Mouse (Mus musculus) CD4-positive helper T cell, adult 2 months (primary cell): Measurements from ENCODE around the gene Mad1l1.
A peak's percentile ranks its signal among the peaks of the same experiment; 100 is the strongest.

ENCODE experiments used
- DNase-seq: peaks from one replicate; pipeline ENCODE4 v3.0.0-alpha.2; 2012; ENCODE audit warnings: low read depth, missing footprints, low spot score

Gene Mad1l1

GRCm38 (mm10) chr5:140183387-140183786 lies 138.0 kb downstream of the Mad1l1 start:
- DNase-seq = no peak

- no peak for DNase-seq
These were observed 139.0 kb downstream of the Mad1l1 start for GRCm38 (mm10) chr5:140182351-140182750.

DNA sequence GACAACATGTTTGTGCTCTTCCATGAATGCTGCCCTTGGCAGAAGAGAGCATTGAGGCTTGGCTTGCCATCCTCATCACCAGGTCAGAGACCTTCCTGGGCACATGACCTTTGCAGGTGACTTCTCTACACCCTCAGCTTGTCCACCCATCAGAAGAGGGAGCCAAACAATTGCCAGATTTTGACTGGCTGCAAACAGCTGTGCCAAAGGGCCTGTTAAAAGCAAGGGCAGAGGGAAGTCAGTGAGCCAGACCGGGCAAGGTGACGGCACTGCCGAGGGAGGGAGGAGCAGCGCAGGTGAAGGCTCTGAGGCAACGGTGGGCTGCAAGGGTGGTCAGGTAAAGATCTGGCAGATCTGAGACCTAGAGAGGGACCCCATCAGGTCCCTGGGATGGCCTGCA lies 141.3 kb downstream of the Mad1l1 start:
- no peak for DNase-seq

GRCm38 (mm10) chr5:140178058-140178690 lies 143.2 kb downstream of the Mad1l1 start:
- DNase-seq = no peak

DNA sequence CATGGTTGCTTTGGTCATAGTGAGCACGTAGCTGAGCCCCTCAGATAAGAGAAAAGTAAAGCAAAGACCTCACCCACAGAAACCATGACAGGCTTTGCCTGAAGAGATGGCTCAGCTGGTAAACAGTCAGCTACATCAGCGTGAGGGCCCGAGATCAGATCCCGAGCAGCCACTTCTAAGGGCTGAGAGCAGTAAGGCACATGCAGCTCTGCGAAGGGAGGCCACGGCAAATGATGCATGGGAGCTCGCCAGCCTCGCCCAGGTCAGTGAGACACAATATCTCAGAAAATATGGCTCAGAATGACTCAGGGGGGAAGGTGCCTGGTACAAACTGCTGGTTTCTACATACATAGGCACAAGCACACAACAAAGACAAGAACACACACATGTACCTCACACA lies 143.8 kb downstream of the Mad1l1 start:
- DNase-seq = no peak

DNA sequence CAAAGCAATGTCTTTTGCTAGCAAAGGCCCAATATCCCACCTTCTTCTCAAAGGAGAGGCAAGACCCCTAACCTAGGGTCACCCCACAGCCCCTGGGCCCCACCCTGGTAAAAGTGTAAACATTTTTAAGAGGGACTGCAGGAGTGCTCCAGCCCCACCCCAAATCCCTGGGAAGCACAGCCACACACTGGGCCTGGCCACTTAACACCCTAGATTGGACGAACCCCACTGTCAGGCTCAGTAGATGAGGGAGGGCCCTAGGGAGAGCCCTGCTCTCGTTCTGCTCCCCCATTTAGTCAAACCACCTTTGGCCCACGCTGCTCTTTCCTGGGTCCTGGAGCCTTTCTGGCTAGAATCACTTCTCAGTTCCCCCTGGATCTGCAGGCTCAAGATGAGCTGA lies 145.0 kb downstream of the Mad1l1 start:
- DNase-seq = no peak

- DNase-seq = no peak
These were observed 146.4 kb downstream of the Mad1l1 start for GRCm38 (mm10) chr5:140174814-140175490.

DNA sequence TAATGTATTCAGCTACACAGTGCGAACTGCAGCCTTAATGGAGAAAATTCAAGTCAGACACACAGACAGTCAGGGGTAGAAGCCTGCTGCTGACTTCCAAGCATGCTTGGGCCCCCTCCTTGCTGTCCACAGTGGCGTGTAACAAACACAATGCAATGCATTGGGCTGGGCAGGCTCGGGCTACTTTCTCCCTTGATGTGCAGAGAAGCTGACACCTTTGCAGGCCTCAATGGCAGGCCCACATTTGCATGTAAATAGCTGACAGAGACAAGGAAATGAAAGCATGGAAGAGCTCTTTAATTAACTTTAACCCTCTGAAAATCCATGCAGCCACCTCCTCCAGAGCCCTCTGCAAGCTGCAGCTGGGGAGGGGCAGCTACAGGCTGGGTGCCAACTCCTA lies 147.3 kb downstream of the Mad1l1 start:
- no peak for DNase-seq

GRCm38 (mm10) chr5:140173181-140173580 lies 148.2 kb downstream of the Mad1l1 start:
- no peak for DNase-seq

GRCm38 (mm10) chr5:140171710-140172109 lies 149.6 kb downstream of the Mad1l1 start:
- DNase-seq = no peak

DNA sequence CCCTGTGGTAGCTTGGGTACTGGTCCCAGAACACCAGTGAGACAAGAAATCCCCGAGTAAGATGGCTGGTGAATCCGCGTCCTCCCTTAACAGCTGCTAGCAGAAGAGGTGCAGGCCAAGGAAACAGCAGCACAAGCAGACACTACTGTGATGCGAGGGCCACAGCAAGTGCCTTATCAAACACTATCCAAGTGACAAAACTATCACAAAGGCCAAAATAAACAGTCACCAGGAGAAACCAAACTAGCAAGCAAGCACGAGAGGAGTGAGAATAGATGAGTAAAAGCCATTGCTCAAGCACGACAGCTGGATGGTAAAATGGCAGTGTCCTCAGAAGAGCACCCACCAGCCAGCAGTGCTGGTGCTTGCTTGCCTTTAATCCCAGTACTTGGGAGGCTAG lies 153.8 kb downstream of the Mad1l1 start:
- no peak for DNase-seq

DNA sequence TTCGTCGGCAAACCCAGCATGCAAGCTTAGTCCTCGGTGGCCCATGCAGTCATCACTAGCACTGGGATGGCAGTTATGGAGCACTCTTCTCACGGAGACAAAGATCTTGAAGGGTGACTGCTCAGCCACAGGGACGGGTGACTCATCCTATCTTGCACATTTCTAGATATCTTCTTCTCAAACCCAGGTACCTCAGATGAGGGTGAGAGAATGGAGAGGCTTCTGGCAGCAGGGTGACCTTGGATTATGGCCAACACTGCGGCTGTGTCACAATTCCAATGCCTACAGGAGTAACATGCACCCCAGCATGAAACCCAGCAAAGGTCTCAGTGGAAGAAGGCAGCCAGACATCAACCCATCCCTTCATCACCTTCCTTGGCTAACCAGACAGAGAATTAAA lies 154.3 kb downstream of the Mad1l1 start:
- DNase-seq = no peak

GRCm38 (mm10) chr5:140163947-140164346 lies 157.4 kb downstream of the Mad1l1 start:
- DNase-seq = no peak

DNA sequence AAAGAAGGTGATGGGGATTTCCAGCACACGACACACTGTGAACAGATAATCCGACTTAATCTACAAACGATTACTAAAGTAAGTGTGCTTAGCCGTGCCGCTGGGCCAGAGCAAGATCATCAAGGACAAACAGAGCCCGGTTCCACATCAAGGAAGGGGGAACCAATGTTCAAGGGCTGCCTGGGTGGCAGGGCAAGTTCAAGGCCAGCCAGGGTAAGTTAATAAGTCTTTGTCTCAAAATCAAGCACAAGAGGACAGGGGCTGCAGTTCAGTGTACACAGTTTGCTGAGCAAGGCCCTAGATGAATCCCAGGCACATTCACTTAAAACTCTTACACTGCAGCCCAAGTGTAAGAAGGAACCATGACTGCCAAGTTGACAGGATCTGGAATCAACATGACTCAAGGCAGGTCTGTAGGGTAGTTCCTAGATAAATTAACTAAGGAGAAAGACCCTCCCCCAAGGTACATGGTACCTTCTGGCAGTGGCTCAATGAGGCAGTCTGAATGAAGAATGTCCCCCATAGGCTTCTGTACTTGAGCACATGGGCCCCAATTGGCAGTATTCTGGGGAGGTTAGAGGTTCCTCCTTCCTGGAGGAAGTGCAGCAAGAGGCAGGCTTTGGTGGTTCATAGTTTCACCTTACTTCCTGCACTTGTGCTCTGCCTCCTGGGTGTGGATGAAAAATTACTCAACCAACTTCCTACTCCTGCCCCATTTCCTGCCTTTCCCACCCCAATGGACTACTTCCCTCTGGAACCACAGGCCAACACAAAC lies 159.1 kb downstream of the Mad1l1 start:
- no peak for DNase-seq

DNA sequence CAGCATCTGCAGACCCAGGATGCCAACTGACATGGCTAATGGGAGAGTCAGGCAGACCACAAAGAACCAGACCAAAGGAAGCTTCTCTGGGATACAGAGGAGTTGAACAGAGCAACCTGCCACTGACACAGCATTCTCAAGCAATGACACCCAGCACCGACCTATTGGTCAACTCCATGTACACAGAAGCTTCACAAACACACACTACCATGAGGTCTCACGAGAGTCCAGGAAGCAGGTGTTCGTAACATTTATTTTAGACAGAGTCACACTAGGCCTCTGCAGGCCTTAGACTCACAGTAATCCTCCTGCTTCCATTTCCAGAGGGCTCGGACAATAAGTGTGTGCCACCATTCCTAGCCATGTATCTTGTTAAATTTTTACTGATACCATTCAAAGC lies 162.3 kb downstream of the Mad1l1 start:
- DNase-seq = no peak

DNA sequence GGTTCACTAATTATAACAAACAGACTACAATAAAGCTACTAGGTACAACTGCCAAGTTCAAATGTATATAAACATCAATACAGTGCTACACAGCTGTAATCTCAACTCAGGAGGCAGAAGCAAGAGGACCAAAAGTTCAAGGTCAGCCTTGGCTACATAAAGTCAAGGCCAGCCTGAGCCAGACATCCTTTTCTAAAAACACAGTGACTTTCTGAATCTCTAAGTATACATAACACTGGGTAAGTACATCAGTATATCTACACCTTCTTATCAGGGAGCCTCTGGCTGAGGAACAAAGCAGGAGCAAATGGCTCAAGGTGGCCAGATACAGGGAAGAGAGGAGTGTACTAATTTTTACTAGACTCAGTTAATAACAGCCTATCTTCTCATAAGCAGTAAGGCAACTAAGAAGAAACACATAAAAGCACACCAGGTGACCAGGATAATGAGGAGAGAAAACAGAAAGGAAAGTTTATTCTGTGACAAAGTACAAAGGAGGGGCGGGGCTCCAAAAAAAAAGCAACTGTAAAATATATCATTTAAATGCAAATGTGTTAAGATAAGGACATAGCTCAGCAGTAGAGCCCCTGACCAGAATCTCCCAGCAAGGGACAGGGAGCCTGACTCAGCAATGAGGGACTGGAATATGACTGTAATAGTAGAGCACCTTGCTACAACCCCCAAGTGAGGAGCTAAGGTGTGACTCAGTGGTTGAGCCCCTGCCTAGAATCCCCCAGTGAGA lies 163.3 kb downstream of the Mad1l1 start:
- DNase-seq = no peak

GRCm38 (mm10) chr5:140154166-140154565 lies 167.2 kb downstream of the Mad1l1 start:
- DNase-seq = no peak

- DNase-seq = no peak
These were observed 169.5 kb downstream of the Mad1l1 start for GRCm38 (mm10) chr5:140151871-140152270.

DNA sequence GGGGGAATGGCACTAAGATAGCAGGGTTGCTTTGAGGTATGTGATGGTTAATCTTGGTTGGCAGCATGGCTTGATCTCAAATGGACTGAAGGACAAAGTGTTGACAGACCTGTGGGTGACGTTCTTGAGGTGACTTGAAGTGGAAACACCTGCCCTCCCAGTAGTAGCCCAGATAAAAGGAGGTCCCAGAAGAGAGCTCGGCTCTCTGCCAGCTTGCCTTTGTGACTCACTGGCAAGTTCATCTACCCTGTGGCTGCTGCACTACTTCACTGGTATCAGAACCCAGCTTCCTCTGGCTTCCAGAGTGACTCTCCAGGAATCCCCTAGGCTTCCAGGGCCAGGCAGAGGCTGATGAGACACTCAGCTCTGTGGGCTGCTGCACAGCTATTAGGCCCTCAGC lies 170.2 kb downstream of the Mad1l1 start:
- peak; percentile 28 for DNase-seq

DNA sequence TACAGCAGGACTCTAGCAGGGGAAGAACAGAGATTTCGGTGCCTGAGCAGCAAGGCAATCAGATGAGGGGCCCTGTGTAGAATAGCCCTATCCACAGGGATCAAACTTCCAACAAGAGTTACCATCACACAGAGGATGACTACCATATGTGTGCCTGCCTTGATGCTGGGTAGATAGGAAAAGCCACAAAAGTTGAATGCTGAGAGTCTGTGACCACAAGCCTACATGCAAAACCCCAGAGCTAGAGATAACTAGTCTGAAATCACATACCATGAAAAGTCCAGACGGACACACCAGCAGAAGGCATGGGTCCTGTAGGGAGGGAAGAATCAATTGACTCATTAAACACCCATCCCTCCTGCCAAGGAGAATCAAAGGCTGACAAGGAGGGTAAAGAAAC lies 170.7 kb downstream of the Mad1l1 start:
- no peak for DNase-seq

- DNase-seq = no peak
These were observed 171.2 kb downstream of the Mad1l1 start for GRCm38 (mm10) chr5:140150136-140150535.

DNA sequence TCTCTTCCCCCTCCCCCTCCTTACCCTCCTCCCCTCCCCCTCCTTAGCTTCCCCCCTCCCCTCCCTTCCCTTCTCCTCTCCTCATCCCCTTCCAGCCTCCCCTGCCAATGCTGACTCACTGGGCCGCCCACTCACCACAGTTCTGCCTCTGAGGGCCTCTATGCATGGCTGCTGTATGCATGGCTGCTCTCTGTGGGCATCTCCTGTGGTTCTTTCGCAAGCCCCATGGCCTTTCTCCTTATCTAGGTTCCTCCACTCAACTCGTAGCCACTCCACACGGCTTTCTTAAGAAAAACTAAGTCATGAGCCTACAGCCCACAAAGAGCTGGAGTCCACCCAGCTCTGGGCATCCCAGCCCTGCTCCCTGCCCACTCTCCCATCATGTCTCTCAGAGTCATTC lies 172.1 kb downstream of the Mad1l1 start:
- DNase-seq = peak; percentile 14
